ENCODE assay signal across 20 mouse cellular contexts in the genomic region with DNA sequence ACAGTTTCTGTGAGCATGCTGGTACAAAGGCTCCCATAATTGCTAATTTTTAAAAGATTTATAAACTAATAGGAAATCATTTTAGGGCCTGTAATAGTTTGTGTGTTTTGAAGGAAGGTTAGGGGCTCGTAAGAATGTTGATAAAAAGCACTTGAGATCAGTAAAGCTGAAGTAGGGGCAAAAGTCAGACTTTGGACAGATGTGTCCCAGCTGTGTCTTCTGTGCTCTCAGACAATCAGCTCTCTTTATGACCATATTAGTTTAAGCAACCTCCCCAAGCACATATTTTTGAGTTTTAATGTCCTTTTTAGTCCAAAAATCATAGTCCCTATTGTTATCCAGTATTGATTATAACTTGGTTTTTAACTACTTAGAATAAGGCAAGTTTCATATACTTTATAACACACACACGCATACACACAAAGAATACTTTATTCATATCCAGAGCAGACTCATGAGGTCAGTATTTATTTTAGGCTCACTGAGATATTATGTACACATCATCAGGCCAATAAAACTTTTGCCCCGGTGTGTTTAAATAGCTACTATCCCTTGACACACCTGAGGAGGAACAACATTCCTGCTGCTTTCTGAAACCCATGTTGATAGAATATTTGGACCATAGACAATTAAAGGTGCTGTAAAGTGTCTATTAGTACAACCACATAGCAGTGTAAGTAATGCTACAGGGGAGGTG.
"Had no signal": no experiment of that assay in that cellular context is flagged by ENCODE, and none has a peak within 500 bp of the region (broad histone marks: within the 10 kb centered on the region; RNA-seq: fewer than 3 reads in every experiment).

No protein-coding gene starts in this region.

- H3K27ac ChIP-seq: hindbrain, embryonic 15.5 days; layer of hippocampus, adult 2 months; limb, embryonic 10.5 days; limb, embryonic 13.5 days; liver, embryonic 12.5 days; liver, embryonic 15.5 days had no signal

- H3K9me3 ChIP-seq: hindbrain, embryonic 15.5 days; limb, embryonic 10.5 days; limb, embryonic 13.5 days; liver, embryonic 12.5 days; liver, embryonic 15.5 days had no signal

- H3K4me3 ChIP-seq: hindbrain, embryonic 15.5 days; layer of hippocampus, adult 2 months; limb, embryonic 10.5 days; limb, embryonic 13.5 days; liver, embryonic 12.5 days; liver, embryonic 15.5 days had no signal

- H3K36me3 ChIP-seq: hindbrain, embryonic 15.5 days; limb, embryonic 10.5 days; limb, embryonic 13.5 days; liver, embryonic 12.5 days; liver, embryonic 15.5 days had no signal

- H3K9ac ChIP-seq: hindbrain, embryonic 15.5 days; limb, embryonic 13.5 days; liver, embryonic 12.5 days; liver, embryonic 15.5 days had no signal

- H3K27me3 ChIP-seq: hindbrain, embryonic 15.5 days; limb, embryonic 13.5 days; liver, embryonic 12.5 days; liver, embryonic 15.5 days had no signal

- H3K4me1 ChIP-seq: hindbrain, embryonic 15.5 days; limb, embryonic 10.5 days; limb, embryonic 13.5 days; liver, embryonic 12.5 days; liver, embryonic 15.5 days had no signal

- ATAC-seq: liver, embryonic 12.5 days had no signal

- DNase-seq: kidney, adult 2 months; layer of hippocampus, adult 9-11 months; liver; lung, adult 18-20 months; lung, postnatal 14 days; lung, postnatal 4 days; midbrain, embryonic 14.5 days; right cerebral cortex, adult 18-20 months; right cerebral cortex, postnatal 14 days; right cerebral cortex, postnatal 4 days; thymus, adult 2 months; thymus, postnatal 14 days; thymus, postnatal 4 days had no signal

- H3K4me2 ChIP-seq: hindbrain, embryonic 15.5 days; limb, embryonic 13.5 days; liver, embryonic 12.5 days; liver, embryonic 15.5 days; midbrain, embryonic 11.5 days had no signal
